Mouse (Mus musculus) neural tube, embryonic 14.5 days (tissue): ENCODE results near the gene Thsd4. TPM values are rescaled to one million over a fixed set of nuclear protein-coding genes. Genes with fewer than 3 reads are reported as not detected.

Source experiments
- ATAC-seq: fragments of 200-750 bp; cut with Nextera tagmentation; 2 replicates; pipeline ENCODE4 v1.8.0; 2017; ENCODE audit warnings: low read depth, mild to moderate bottlenecking, moderate TSS enrichment, moderate library complexity
- H3K27ac ChIP-seq: fragments of 300-500 bp; sonication (generic); 2 replicates; pipeline ENCODE4 v1.5.1; 2014; ENCODE audit warnings: low read depth, mild to moderate bottlenecking, control low read depth, low read length, moderate library complexity, mixed read lengths
- H3K27me3 ChIP-seq: fragments of 300-500 bp; sonication (generic); 2 replicates; pipeline ENCODE4 v1.6.1; 2014; ENCODE audit warnings: low read length; ENCODE audit not compliant: control insufficient read depth, insufficient read depth
- H3K36me3 ChIP-seq: fragments of 300-500 bp; sonication (generic); 2 replicates; pipeline ENCODE4 v1.6.1; 2014; ENCODE audit warnings: low read length, mixed read lengths; ENCODE audit not compliant: control insufficient read depth, insufficient read depth
- H3K4me1 ChIP-seq: fragments of 300-500 bp; sonication (generic); 2 replicates; pipeline ENCODE4 v1.6.1; 2014; ENCODE audit warnings: low read length; ENCODE audit not compliant: control insufficient read depth, insufficient read depth
- H3K4me2 ChIP-seq: fragments of 300-500 bp; sonication (generic); 2 replicates; pipeline ENCODE4 v1.6.1; 2014; ENCODE audit warnings: mild to moderate bottlenecking, low read depth, low read length, control low read depth
- H3K4me3 ChIP-seq: fragments of 300-500 bp; sonication (generic); 2 replicates; pipeline ENCODE4 v1.5.1; 2014; ENCODE audit warnings: low read depth, low read length, control low read depth, mixed read lengths
- H3K9ac ChIP-seq: fragments of 300-500 bp; sonication (generic); replicated peaks from 2 replicates; pipeline ENCODE4 v1.6.1; 2014; ENCODE audit warnings: low read depth, mild to moderate bottlenecking, control low read depth, low read length, mixed read lengths
- H3K9me3 ChIP-seq: fragments of 300-500 bp; sonication (generic); 2 replicates; pipeline ENCODE4 v1.6.1; 2016; ENCODE audit warnings: low read length; ENCODE audit not compliant: control insufficient read depth
- WGBS: fragments of 180-500 bp; shearing (Covaris S2); extraction: QIAGEN DNeasy Blood & Tissue Kit; methylation state at CpG from one replicate; pipeline ENCODE4 v1.1.7; 2014; 5-methylcytosine and 5-hydroxymethylcytosine counted together
- polyA plus RNA-seq: library from polyadenylated mRNA; unstranded; fragments of >200 nt; fragmentation: Nextera tagmentation; extraction: Ambion mirVana; gene quantifications from 2 replicates; pipeline ENCODE4 v1.2.1, GENCODE M21; 2014

Gene Thsd4
- polyA plus RNA-seq, 1 experiment from 2014 or later, result 9.0 TPM

- no peaks in the 10 kb centered on the region for H3K4me1 ChIP-seq
- no peak for ATAC-seq
- H3K4me3 ChIP-seq, result no peak overlapping the region
- no peaks in the 10 kb centered on the region for H3K9me3 ChIP-seq
- H3K36me3 ChIP-seq, result no peaks in the 10 kb centered on the region
- WGBS, result 96% methylated on average over 2 of the region's 2 CpGs
- H3K9ac ChIP-seq, result no peak overlapping the region
- H3K4me2 ChIP-seq, result no peak overlapping the region
- H3K27me3 ChIP-seq, result no peaks in the 10 kb centered on the region
- no peak overlapping the region for H3K27ac ChIP-seq
Observed at GRCm38 (mm10) chr9:60546169-60546568, 24.3 kb upstream of the Thsd4 start.

DNA sequence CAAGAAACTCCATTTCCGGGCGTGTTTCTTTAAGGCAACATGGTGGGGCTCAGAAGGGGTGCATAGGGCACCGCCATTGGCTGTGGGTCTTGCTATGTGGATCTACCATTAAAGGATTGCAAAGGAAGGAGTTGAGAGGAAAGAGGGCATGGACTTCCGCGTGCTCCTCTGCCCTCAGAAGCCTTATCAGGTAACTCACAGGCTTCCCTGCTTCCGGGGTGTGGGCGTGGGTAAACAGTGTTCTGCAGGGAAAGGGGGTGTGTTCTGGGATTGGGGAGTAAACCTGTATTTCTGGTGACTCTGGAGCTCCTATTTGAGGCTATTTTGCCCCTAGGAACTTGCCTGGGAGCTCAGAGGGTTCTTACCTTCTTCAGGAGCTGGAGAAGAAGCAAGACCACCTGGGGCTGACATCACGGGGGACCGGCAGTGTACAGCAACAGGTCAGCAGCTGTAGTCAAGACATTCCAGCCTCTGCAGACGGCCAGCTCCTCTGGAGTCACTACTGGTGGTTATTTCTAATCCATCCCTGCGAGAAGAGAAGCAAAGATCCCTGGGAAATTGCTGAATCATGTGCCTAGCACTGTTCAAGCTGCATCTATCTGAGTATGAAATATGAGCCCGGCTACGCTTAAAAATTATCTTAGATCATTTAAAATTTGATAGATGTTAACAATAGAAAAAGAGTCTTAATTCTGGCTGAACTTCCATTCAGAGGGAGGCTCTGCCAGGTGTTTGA lies 23.7 kb upstream of the Thsd4 start:
- Histone ChIP-seq H3K27me3 (no peaks in the 10 kb centered on the region), H3K4me2 (no peak overlapping the region), H3K36me3 (no peaks in the 10 kb centered on the region), H3K9me3 (no peaks in the 10 kb centered on the region), H3K27ac (no peak overlapping the region), H3K9ac (no peak overlapping the region), H3K4me1 (no peaks in the 10 kb centered on the region), H3K4me3 (no peak overlapping the region)
- 86% methylated on average over 13 of the region's 13 CpGs for WGBS
- no peak for ATAC-seq

GRCm38 (mm10) chr9:60543422-60544015 lies 21.7 kb upstream of the Thsd4 start:
- Histone ChIP-seq H3K9ac (no peak overlapping the region), H3K27ac (no peak overlapping the region), H3K36me3 (no peaks in the 10 kb centered on the region), H3K9me3 (no peaks in the 10 kb centered on the region), H3K27me3 (no peaks in the 10 kb centered on the region), H3K4me1 (no peaks in the 10 kb centered on the region), H3K4me2 (no peak overlapping the region), H3K4me3 (no peak overlapping the region)
- WGBS, result 81% methylated on average over 7 of the region's 7 CpGs
- no peak for ATAC-seq

DNA sequence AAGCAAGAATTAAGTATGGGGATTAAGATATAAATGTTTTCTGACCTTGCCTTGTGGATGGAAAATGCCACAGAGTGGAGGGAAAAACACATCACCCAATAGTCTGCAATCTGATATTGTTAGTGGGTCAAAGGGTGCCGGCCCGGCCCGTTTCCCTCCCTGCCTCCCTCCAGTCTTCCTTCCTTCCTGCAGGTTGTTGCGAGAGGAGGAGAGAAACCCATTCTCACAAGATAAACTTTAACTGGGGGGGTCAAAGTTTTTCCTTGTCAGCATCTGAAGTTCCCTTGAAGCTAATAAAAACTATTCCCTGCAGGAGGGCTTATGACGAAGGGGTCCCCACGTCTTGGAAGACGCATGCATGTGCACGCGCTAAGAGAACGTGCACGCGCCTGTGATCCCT lies 8.5 kb upstream of the Thsd4 start:
- ATAC-seq, result no peak
- Histone ChIP-seq H3K36me3 (no peaks in the 10 kb centered on the region), H3K27me3 (no peaks in the 10 kb centered on the region), H3K9me3 (no peaks in the 10 kb centered on the region), H3K4me1 (no peaks in the 10 kb centered on the region), H3K4me2 (no peak overlapping the region), H3K27ac (no peak overlapping the region), H3K9ac (no peak overlapping the region), H3K4me3 (no peak overlapping the region)
- 95% methylated on average over 12 of the region's 12 CpGs for WGBS

DNA sequence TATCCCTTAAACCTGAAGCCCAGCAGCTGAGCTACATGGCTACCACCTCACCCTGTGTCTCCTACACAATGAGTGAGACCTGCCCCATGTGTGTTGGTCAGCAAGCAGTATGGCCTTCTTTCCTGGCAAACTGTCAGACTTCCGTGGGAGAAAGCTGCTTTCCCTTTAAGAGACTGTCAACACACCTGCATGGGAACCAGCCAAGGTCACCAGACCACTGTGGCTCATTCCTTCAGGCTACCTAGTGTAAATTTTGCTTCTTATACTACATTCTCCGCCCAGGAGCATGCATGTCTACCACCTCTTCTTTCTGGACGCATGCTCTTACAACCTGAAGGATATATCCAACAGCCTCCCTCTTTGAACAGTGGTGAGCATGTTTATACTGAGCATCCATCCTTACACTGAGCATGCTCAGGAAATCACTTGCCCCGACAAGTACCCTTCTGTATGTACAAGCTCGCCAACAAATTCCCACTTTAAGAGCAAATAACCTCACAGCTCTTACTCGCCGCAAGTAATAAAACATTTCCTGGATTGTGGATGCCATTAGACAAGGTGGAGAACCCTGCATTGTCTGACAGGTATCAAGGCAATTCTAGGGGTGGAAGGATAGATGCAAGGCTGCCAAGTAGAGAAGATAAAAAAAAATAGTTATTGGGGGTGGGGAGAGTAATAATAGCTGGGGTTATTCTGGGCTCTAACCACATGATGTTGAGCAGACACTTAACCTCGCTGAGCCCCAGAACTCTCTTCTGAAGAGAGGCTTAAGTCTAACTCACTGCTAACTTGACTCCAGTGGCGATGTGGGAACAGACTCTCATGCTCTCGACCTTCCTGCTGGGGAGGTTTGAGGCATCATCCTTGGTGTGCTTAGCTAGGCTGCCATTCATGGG lies 7.8 kb upstream of the Thsd4 start:
- Histone ChIP-seq H3K4me1 (no peaks in the 10 kb centered on the region), H3K4me3 (no peak overlapping the region), H3K4me2 (no peak overlapping the region), H3K9me3 (no peaks in the 10 kb centered on the region), H3K36me3 (no peaks in the 10 kb centered on the region), H3K27ac (no peak overlapping the region), H3K27me3 (no peaks in the 10 kb centered on the region), H3K9ac (no peak overlapping the region)
- WGBS, result 86% methylated on average over 10 of the region's 10 CpGs
- ATAC-seq, result no peak

DNA sequence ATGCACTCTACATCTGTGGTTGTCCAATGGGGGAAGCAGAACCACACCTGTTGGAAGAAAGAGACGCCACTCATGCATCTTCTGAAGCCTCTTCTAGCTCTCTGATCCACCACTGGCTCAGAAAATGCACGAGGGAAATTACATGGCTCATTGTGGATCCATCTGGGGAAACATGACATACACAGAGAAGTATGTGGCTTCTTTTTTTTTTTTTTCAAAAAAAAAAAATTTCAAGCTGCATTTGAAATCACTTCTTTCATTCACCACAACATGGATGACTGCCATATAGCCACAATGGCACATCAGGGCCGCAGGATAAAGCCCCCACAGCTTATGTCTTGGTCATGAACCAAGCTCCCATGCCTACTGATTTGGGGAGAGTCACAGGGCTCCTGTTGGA lies 6.4 kb upstream of the Thsd4 start:
- H3K4me1 ChIP-seq, result no peaks in the 10 kb centered on the region
- no peak for ATAC-seq
- H3K27ac ChIP-seq, result no peak overlapping the region
- no peaks in the 10 kb centered on the region for H3K36me3 ChIP-seq
- H3K27me3 ChIP-seq, result no peaks in the 10 kb centered on the region
- no peak overlapping the region for H3K9ac ChIP-seq
- no peak overlapping the region for H3K4me3 ChIP-seq
- WGBS, result 75% methylated on average over 3 of the region's 3 CpGs
- no peak overlapping the region for H3K4me2 ChIP-seq
- no peaks in the 10 kb centered on the region for H3K9me3 ChIP-seq

- no peak overlapping the region for H3K27ac ChIP-seq
- no peaks in the 10 kb centered on the region for H3K9me3 ChIP-seq
- no peak overlapping the region for H3K9ac ChIP-seq
Observed at GRCm38 (mm10) chr9:60527836-60528235, 6.0 kb upstream of the Thsd4 start.

DNA sequence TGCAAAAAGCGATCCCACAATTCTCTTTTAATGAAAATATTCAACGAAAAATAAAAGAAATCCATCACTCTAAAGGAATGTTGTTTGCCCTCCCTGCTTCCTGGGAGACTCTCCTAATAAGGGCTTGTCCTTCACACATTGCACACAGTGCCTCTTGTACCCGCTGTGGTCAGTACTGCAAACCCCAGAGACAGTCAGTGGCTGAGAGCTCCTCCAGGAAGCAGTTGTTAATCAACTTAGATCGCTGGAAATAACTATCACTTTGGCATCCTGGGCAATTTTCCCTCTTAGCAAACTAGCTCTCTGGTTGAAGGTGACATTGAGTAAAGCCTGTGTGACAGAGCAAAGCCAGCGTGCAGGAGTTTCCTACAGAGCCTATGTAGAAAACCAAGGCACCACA lies 5.2 kb upstream of the Thsd4 start:
- no peak for ATAC-seq
- no peak overlapping the region for H3K27ac ChIP-seq
- H3K27me3 ChIP-seq, result no peaks in the 10 kb centered on the region; the same call in 1 of the 2 replicates
- H3K4me2 ChIP-seq, result no peak overlapping the region
- H3K4me3 ChIP-seq, result no peak overlapping the region
- no peak overlapping the region for H3K9ac ChIP-seq
- 72% methylated on average over 5 of the region's 5 CpGs for WGBS
- no peaks in the 10 kb centered on the region for H3K4me1 ChIP-seq
- no peaks in the 10 kb centered on the region for H3K36me3 ChIP-seq
- H3K9me3 ChIP-seq, result no peaks in the 10 kb centered on the region

More at GRCm38 (mm10) chr9:60527836-60528235, 6.0 kb upstream of the Thsd4 start:
- no peak overlapping the region for H3K4me2 ChIP-seq
- ATAC-seq, result no peak
- no peaks in the 10 kb centered on the region for H3K36me3 ChIP-seq
- no peaks in the 10 kb centered on the region for H3K4me1 ChIP-seq
- 90% methylated on average over 2 of the region's 2 CpGs for WGBS
- no peak overlapping the region for H3K4me3 ChIP-seq
- H3K27me3 ChIP-seq, result no peaks in the 10 kb centered on the region

- no peak for ATAC-seq
- Histone ChIP-seq H3K9me3 (no peaks in the 10 kb centered on the region), H3K4me3 (no peak overlapping the region)
Observed at GRCm38 (mm10) chr9:60526195-60526594, 4.3 kb upstream of the Thsd4 start.

More at GRCm38 (mm10) chr9:60526195-60526594, 4.3 kb upstream of the Thsd4 start:
- H3K9ac ChIP-seq, result no peak overlapping the region
- no peak overlapping the region for H3K4me2 ChIP-seq
- H3K36me3 ChIP-seq, result no peaks in the 10 kb centered on the region
- 75% methylated on average over 5 of the region's 5 CpGs for WGBS
- H3K27me3 ChIP-seq, result no peaks in the 10 kb centered on the region; the same call in 1 of the 2 replicates
- no peaks in the 10 kb centered on the region for H3K4me1 ChIP-seq
- no peak overlapping the region for H3K27ac ChIP-seq
